Mouse (Mus musculus) left cerebral cortex, adult 18-20 months (tissue): ENCODE measurements around the gene Ssxb10. TPM values are rescaled to one million over a fixed set of nuclear protein-coding genes. Genes with fewer than 3 reads are reported as not detected.
"Not testable (repeated sequence)": the region's sequence is repeated elsewhere in the genome, so short reads cannot be mapped to it uniquely, and the experiment has no call there.

Source experiments
- DNase-seq, 2 experiments: peaks; one replicate each; pipeline ENCODE4 v3.0.0; 2021 to 2022; ENCODE audit warnings: low spot score in 2 of 2, mixed read lengths in 1 of 2
- long read RNA-seq, 2 experiments: library from polyadenylated mRNA; stranded (forward); transcript quantifications; one replicate each; pipeline ENCODE4 v2.0.0; 2021
- total RNA-seq, 2 experiments: library from RNA; stranded (reverse); gene quantifications; 2 replicates each; pipeline ENCODE4 v1.2.3; 2021

Ssxb10 gene
- not detected for total RNA-seq
- long read RNA-seq, experiment 1, result 0 reads
- long read RNA-seq, experiment 2, result 0 reads

- DNase-seq, result no peak
Measured at GRCm38 (mm10) chrX:8327124-8327523, at the start of gene Ssxb10. TSS of gene Ssxb10 (plus strand) at chrX:8327424.

- DNase-seq, result no peak
Measured at GRCm38 (mm10) chrX:8288621-8289020, 38.6 kb upstream of the Ssxb10 start.

GRCm38 (mm10) chrX:8309302-8309701 lies 17.9 kb upstream of the Ssxb10 start:
- no peak for DNase-seq

- peak; percentile 22 to 51 for DNase-seq
Measured at GRCm38 (mm10) chrX:8314905-8315304, 12.3 kb upstream of the Ssxb10 start.

DNA sequence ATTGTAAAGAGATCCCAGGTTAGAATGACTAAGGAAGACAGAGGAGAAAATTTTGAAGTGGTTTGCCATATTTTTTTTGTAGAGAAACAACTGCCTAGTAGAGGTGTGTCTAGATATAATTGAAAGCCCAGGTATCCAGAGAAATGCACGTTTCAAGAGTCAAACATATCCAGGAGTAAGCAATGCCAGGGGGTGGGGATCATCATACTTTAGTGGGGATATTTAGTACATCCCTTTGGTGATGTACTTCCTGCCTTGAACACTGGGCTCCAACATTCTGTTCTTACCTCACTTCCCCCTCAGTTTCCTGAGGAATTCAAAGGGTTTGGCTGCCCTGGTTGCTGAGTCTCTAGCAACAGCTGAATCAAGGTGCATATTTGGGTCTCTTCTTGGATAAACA lies 39.5 kb downstream of the Ssxb10 start, which contains the start of gene Ssxb9:
Gene Ssxb9 (plus strand): TSS at position 301 of the 400 bp plus-strand sequence.
- DNase-seq, result not testable (repeated sequence)

Other genes starting within 250 kb of the Ssxb10 start
- gene Was, start 236.9 kb upstream of the Ssxb10 start, total RNA-seq, result 1 to 10 TPM; 1.3 to 1.5 TPM
- gene Wdr13, start 194.5 kb upstream of the Ssxb10 start, total RNA-seq, result 100 to 1,000 TPM; 190 TPM
- gene Rbm3, start 181.5 kb upstream of the Ssxb10 start, total RNA-seq, result 100 to 1,000 TPM in 1 of 2 experiments, 10 to 100 TPM in 1; 87.6 to 133 TPM
- 10 to 100 TPM; 16.8 to 18.0 TPM for gene Tbc1d25, start 151.2 kb upstream of the Ssxb10 start, total RNA-seq
- 10 to 100 TPM; 32.9 to 36.9 TPM for gene Ebp, start 133.9 kb upstream of the Ssxb10 start, total RNA-seq
- 10 to 100 TPM; 67.6 to 77.9 TPM for gene Porcn, start 120.9 kb upstream of the Ssxb10 start, total RNA-seq
- gene Ftsj1, start 75.0 kb upstream of the Ssxb10 start, total RNA-seq, result 10 to 100 TPM; 24.2 to 25.0 TPM
- 1 to 10 TPM; 1.8 to 4.3 TPM for gene Slc38a5, start 56.3 kb upstream of the Ssxb10 start, total RNA-seq
- gene Ssxb9, start 39.6 kb downstream of the Ssxb10 start, total RNA-seq, result not detected
- gene Ssxb1, start 85.9 kb downstream of the Ssxb10 start, total RNA-seq, result not detected
- gene Ssxb2, start 134.3 kb downstream of the Ssxb10 start, total RNA-seq, result not detected
- gene Gm14459, start 197.5 kb downstream of the Ssxb10 start, total RNA-seq, result not detected
- gene Ssxb6, start 220.8 kb downstream of the Ssxb10 start, total RNA-seq, result not detected